In the genomic region with DNA sequence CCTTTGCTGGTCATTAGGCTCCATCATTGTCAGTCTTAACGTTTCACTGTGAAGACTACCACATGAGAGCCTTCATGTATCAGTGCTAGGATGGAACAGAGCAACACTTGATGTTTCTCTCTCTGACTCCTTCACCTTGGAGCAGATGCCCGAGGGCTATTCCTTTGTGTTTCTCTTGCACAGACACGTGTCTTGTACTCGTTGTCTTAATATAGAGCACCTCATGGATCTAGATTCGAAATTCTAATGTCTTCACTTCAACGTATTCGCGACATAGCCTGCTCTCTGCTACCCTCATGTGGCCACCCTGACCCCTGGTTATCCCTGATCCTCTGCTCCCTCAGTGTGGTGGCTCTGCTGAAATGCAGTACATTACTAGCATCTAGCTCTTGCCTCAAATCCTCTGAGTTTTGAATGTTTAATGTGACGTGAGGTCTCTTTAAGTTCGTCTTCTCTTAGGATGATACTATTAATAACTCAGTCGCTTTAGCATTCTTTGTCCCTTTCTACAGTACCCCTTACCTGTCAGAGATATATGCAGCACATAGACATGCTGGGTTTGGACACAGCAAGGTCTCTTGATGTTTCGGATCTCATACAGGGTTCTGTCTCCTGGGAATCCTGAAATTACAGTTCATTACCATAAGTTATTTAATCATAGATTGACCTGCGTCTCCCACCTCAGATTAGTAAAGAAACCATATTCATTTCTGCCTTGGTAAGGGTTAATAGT, we compare ENCODE assay signal across 8 mouse cellular contexts. TPM values are rescaled to one million over a fixed set of nuclear protein-coding genes. Genes with fewer than 3 reads are reported as not detected.
A peak's percentile ranks its signal among the peaks of the same experiment; 100 is the strongest.
DNase-seq lines count a peak whose midpoint lies in the region; ATAC-seq lines count a peak whose summit lies in the region.

No protein-coding gene starts in this region.

- intact Hi-C loops in heart, postnatal 36 days (cut with DNase I): loop anchor here (2.0 kb wide), 2 partner anchors 39 to 53 kb away; no protein-coding TSS in a partner anchor

- peak; percentile 64 to 79 for DNase-seq in adrenal gland, adult (ENCODE audit: inconsistent age in 2 of 2, low spot score in 1 of 2)
- no peak for DNase-seq in adrenal gland, adult 8-10 months
- peak; percentile 91 for DNase-seq in brain, adult 2 months (ENCODE audit: low read depth, low spot score)
- DNase-seq in heart, postnatal 36 days: peak; percentile 38 to 52
- peak; percentile 73 to 83 for DNase-seq in layer of hippocampus, postnatal 14 days (ENCODE audit: low spot score in 2 of 2)
- peak; percentile 31 for DNase-seq in lung, postnatal 14 days
- DNase-seq in retina, postnatal 7 days (ENCODE audit: low read depth, low spot score): peak; percentile 66

- ATAC-seq in erythroblast, adult 5-6 weeks (replicated peaks; ENCODE audit: low FRiP score, poor library complexity, severe bottlenecking): peak; percentile 85; the same call in 1 of the 2 replicates

RNA-seq across cellular contexts. Expression of gene Cadm3, which starts 10.1 kb away (rescaled TPM):
- 1 to 10 TPM; 3.5 to 6.9 (median 4.7) TPM for total RNA-seq in adrenal gland, adult 8-10 months (2022)
- 4.8 TPM in 1 of 2 replicates, not detected in the other for total RNA-seq in erythroblast, adult 5-6 weeks (2015; ENCODE audit: low replicate concordance)
- total RNA-seq in erythroblast, adult 5-6 weeks (2017; ENCODE audit: low replicate concordance): 1.4 and 5.4 TPM in 2 replicates
- 1 to 10 TPM; 1.9 to 2.5 TPM for total RNA-seq in heart, postnatal 36 days (2021)
- total RNA-seq in layer of hippocampus, postnatal 14 days (2021): 100 to 1,000 TPM; 351 to 367 TPM

RNA-seq across cellular contexts. Expression of gene Aim2, which starts 26.9 kb away (rescaled TPM):
- total RNA-seq in adrenal gland, adult 8-10 months (2022): 1 to 10 TPM; 1.4 to 3.3 (median 1.9) TPM
- 20.5 and 27.7 TPM in 2 replicates for total RNA-seq in erythroblast, adult 5-6 weeks (2015; ENCODE audit: low replicate concordance)
- 45.9 and 55.4 TPM in 2 replicates for total RNA-seq in erythroblast, adult 5-6 weeks (2017; ENCODE audit: low replicate concordance)
- 1 to 10 TPM; 1.2 to 1.4 TPM for total RNA-seq in heart, postnatal 36 days (2021)
- total RNA-seq in layer of hippocampus, postnatal 14 days (2021): 1 to 10 TPM; 2.9 to 4.0 TPM

RNA-seq across cellular contexts. Expression of gene Ackr1, which starts 44.0 kb away (rescaled TPM):
- total RNA-seq in adrenal gland, adult 8-10 months (2022): under 1 TPM; 0.40 to 0.89 (median 0.56) TPM
- total RNA-seq in erythroblast, adult 5-6 weeks (2015; ENCODE audit: low replicate concordance): 67.1 and 89.7 TPM in 2 replicates
- 43.2 and 60.3 TPM in 2 replicates for total RNA-seq in erythroblast, adult 5-6 weeks (2017; ENCODE audit: low replicate concordance)
- under 1 TPM; 0.38 to 0.78 TPM for total RNA-seq in heart, postnatal 36 days (2021)
- 10 to 100 TPM; 76.9 to 81.4 TPM for total RNA-seq in layer of hippocampus, postnatal 14 days (2021)

Comparison
In these comparisons a context has a peak if more than half of its experiments do, and no peak if none do; other contexts are left out.
1. RNA of gene Cadm3, which starts 10.1 kb away (total RNA-seq): 351 to 367 TPM in layer of hippocampus, postnatal 14 days; 3.5 to 6.9 TPM in adrenal gland, adult 8-10 months, 1.9 to 2.5 TPM in heart, postnatal 36 days and 1.4 to 5.4 TPM in erythroblast, adult 5-6 weeks; every median in the first group is over 10 times any median in the second.
2. RNA of gene Aim2, which starts 26.9 kb away (total RNA-seq): 20.5 to 55.4 TPM in erythroblast, adult 5-6 weeks; 2.9 to 4.0 TPM in layer of hippocampus, postnatal 14 days, 1.4 to 3.3 TPM in adrenal gland, adult 8-10 months and 1.2 to 1.4 TPM in heart, postnatal 36 days; every median in the first group is over 4 times any median in the second.
3. RNA of gene Ackr1, which starts 44.0 kb away (total RNA-seq): 43.2 to 89.7 TPM in erythroblast, adult 5-6 weeks and 76.9 to 81.4 TPM in layer of hippocampus, postnatal 14 days; 0.38 to 0.78 TPM in heart, postnatal 36 days and 0.40 to 0.89 TPM in adrenal gland, adult 8-10 months; every median in the first group is over 10 times any median in the second.